Mouse (Mus musculus): ENCODE data around the gene Gm4787. TPM values are rescaled to one million over a fixed set of nuclear protein-coding genes. Genes with fewer than 3 reads are reported as not detected.
A peak's percentile ranks its signal among the peaks of the same experiment; 100 is the strongest.

Gm4787 gene
- polyA plus RNA-seq, 1 experiment from 2014 or later = 0.36 TPM

DNA sequence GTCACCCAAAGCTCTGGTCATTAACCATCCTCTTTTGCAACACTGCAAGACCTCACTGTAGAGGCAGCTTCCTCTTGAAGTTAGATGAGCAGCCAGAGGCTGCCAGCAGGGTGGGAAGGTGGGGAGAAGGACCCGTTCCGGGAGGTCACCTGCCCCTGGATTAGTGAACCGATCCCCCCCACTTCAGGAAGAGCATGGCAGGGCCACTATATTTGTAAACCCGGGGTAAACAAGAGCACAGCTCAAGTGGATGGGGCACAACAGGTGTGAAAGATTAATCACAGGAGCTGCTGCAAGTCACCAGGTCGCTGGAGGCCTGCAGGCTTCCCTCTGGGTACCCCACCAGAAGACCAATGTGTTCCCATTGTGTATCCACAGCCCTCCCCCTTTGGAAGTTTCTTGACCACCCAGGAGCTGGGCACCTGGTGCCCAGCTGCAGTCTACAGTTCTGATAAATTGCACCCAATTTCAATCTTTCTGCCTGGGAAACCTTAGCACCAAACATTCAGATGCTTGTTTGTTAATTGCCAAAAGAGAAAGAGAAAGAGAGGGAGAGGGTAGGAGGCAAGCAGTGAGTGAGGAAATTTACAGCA, 48.1 kb downstream of the Gm4787 start:
- Histone ChIP-seq H3K36me3 (ENCODE audit: control insufficient read depth, insufficient read depth, low read length) (no peaks in the 10 kb centered on the region), H3K4me2 (ENCODE audit: low read depth, low read length) (peak overlapping the region; percentile 75), H3K4me3 (ENCODE audit: low read depth, low read length) (peak overlapping the region; percentile 63; the same call in 1 of the 2 replicates), H3K9me3 (ENCODE audit: control insufficient read depth, low read length) (no peaks in the 10 kb centered on the region), H3K27me3 (ENCODE audit: control insufficient read depth, insufficient read depth, low read length) (no peaks in the 10 kb centered on the region), H3K4me1 (ENCODE audit: control insufficient read depth, insufficient read depth, low read length) (peaks cover 3% of the 10 kb centered on the region; the same call in 1 of the 2 replicates), H3K27ac (ENCODE audit: low read depth, low read length) (peak overlapping the region; percentile 72), H3K9ac (replicated peaks; ENCODE audit: low read depth, low read length) (peak overlapping the region; percentile 35)
- 35% methylated on average over 5 of the region's 5 CpGs for WGBS
- ATAC-seq (ENCODE audit: low read depth) = no peak

Other genes with a start within 250 kb of the Gm4787 start
- 12.7 and 13.0 TPM in 2 replicates for gene Slc8a3, start 46.3 kb downstream of the Gm4787 start, polyA plus RNA-seq (2014; fragmentation: Nextera tagmentation; extraction: Ambion mirVana)
- 0.74 and 1.0 TPM in 2 replicates for gene Adam4, start 42.5 kb upstream of the Gm4787 start, polyA plus RNA-seq (2014; fragmentation: Nextera tagmentation; extraction: Ambion mirVana)
- gene Cox16, start 105.7 kb upstream of the Gm4787 start, polyA plus RNA-seq (2014; fragmentation: Nextera tagmentation; extraction: Ambion mirVana) = 133 and 138 TPM in 2 replicates
- gene Gm20498, start 153.4 kb upstream of the Gm4787 start, polyA plus RNA-seq (2014; fragmentation: Nextera tagmentation; extraction: Ambion mirVana) = 35.6 and 47.2 TPM in 2 replicates
- 37.1 and 40.5 TPM in 2 replicates for gene Synj2bp, start 153.4 kb upstream of the Gm4787 start, polyA plus RNA-seq (2014; fragmentation: Nextera tagmentation; extraction: Ambion mirVana)
- 1.6 TPM in 2 replicates for gene Adam21, start 189.0 kb upstream of the Gm4787 start, polyA plus RNA-seq (2014; fragmentation: Nextera tagmentation; extraction: Ambion mirVana)
- gene Med6, start 215.5 kb upstream of the Gm4787 start, polyA plus RNA-seq (2014; fragmentation: Nextera tagmentation; extraction: Ambion mirVana) = 39.5 and 46.1 TPM in 2 replicates